Mouse (Mus musculus): ENCODE measurements at regions not wholly inside any gene's neighbourhood (a gene's known extent, or its start where the extent isn't known, plus 50 kb on each side); places are given as distances from the start of the nearest gene placed in this dataset.

- Histone ChIP-seq H3K27ac (ENCODE audit: low read length) (no peak overlapping the region), H3K4me2 (ENCODE audit: low read length) (no peak overlapping the region), H3K9me3 (ENCODE audit: control insufficient read depth, low read length) (no peaks in the 10 kb centered on the region), H3K9ac (replicated peaks; ENCODE audit: low read depth, low read length) (no peak overlapping the region), H3K4me1 (replicated peaks; ENCODE audit: control insufficient read depth, insufficient read depth, low read length) (no peaks in the 10 kb centered on the region), H3K27me3 (replicated peaks; ENCODE audit: control insufficient read depth, insufficient read depth, low read length) (no peaks in the 10 kb centered on the region), H3K4me3 (replicated peaks; ENCODE audit: low read length) (no peak overlapping the region), H3K36me3 (ENCODE audit: control insufficient read depth, insufficient read depth) (no peaks in the 10 kb centered on the region)
- no peak for ATAC-seq
- whole genome bisulfite sequencing, result 81% methylated on average over 2 of the region's 2 CpGs
Measured at GRCm38 (mm10) chr3:13242532-13242931, 1238.0 kb upstream of the Slc7a12 start.

- Histone ChIP-seq H3K4me2 (ENCODE audit: low read length) (no peak overlapping the region), H3K27me3 (replicated peaks; ENCODE audit: control insufficient read depth, insufficient read depth, low read length) (no peaks in the 10 kb centered on the region), H3K9me3 (ENCODE audit: control insufficient read depth, low read length) (no peaks in the 10 kb centered on the region), H3K4me1 (replicated peaks; ENCODE audit: control insufficient read depth, insufficient read depth, low read length) (no peaks in the 10 kb centered on the region), H3K27ac (ENCODE audit: low read length) (no peak overlapping the region), H3K9ac (replicated peaks; ENCODE audit: low read depth, low read length) (no peak overlapping the region), H3K36me3 (ENCODE audit: control insufficient read depth, insufficient read depth) (no peaks in the 10 kb centered on the region), H3K4me3 (replicated peaks; ENCODE audit: low read length) (no peak overlapping the region)
- no peak for ATAC-seq
Measured at GRCm38 (mm10) chr3:13247537-13247936, 1233.0 kb upstream of the Slc7a12 start.

DNA sequence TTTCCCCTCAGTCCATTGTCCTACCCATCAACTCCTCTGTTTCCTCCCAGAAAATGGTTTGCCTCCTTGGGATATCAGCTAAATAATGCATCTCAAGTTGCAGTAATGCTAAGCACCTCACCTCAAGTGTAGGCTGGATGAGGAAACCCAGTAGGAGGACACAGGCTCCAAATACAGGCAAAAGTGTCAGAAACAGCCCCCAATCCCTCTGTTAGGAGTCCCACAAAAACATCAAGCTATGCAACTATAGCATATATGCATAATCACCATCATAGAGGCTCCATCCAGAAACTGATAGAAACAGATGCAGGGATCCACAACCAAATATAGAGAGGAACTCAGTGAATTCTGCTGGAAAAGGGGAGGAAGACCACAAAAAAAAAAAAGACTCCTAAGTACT is 1231.7 kb upstream of the Slc7a12 start:
- Histone ChIP-seq H3K9ac (replicated peaks; ENCODE audit: low read depth, low read length) (no peak overlapping the region), H3K4me2 (ENCODE audit: low read length) (no peak overlapping the region), H3K9me3 (ENCODE audit: control insufficient read depth, low read length) (no peaks in the 10 kb centered on the region), H3K27me3 (replicated peaks; ENCODE audit: control insufficient read depth, insufficient read depth, low read length) (no peaks in the 10 kb centered on the region), H3K4me3 (replicated peaks; ENCODE audit: low read length) (no peak overlapping the region), H3K4me1 (replicated peaks; ENCODE audit: control insufficient read depth, insufficient read depth, low read length) (no peaks in the 10 kb centered on the region), H3K27ac (ENCODE audit: low read length) (no peak overlapping the region), H3K36me3 (ENCODE audit: control insufficient read depth, insufficient read depth) (no peaks in the 10 kb centered on the region)
- ATAC-seq, result no peak

- WGBS, result 88% methylated on average over 1 of the region's 1 CpGs
- no peaks in the 10 kb centered on the region for H3K27me3 ChIP-seq (replicated peaks; ENCODE audit: control insufficient read depth, insufficient read depth, low read length)
- no peaks in the 10 kb centered on the region for H3K4me1 ChIP-seq (replicated peaks; ENCODE audit: control insufficient read depth, insufficient read depth, low read length)
- H3K4me3 ChIP-seq (replicated peaks; ENCODE audit: low read length), result no peak overlapping the region
- no peak for ATAC-seq
- H3K27ac ChIP-seq (ENCODE audit: low read length), result no peak overlapping the region
- H3K4me2 ChIP-seq (ENCODE audit: low read length), result no peak overlapping the region
- no peak overlapping the region for H3K9ac ChIP-seq (replicated peaks; ENCODE audit: low read depth, low read length)
- H3K36me3 ChIP-seq (ENCODE audit: control insufficient read depth, insufficient read depth), result no peaks in the 10 kb centered on the region
- H3K9me3 ChIP-seq (ENCODE audit: control insufficient read depth, low read length), result no peaks in the 10 kb centered on the region
Measured at GRCm38 (mm10) chr3:13250721-13251120, 1229.8 kb upstream of the Slc7a12 start.

GRCm38 (mm10) chr3:13254061-13254460 is 1226.4 kb upstream of the Slc7a12 start:
- ATAC-seq, result peak; percentile 84
- Histone ChIP-seq H3K4me2 (ENCODE audit: low read length) (no peak overlapping the region), H3K27me3 (replicated peaks; ENCODE audit: control insufficient read depth, insufficient read depth, low read length) (no peaks in the 10 kb centered on the region), H3K9ac (replicated peaks; ENCODE audit: low read depth, low read length) (no peak overlapping the region), H3K9me3 (ENCODE audit: control insufficient read depth, low read length) (no peaks in the 10 kb centered on the region), H3K4me1 (replicated peaks; ENCODE audit: control insufficient read depth, insufficient read depth, low read length) (no peaks in the 10 kb centered on the region), H3K4me3 (replicated peaks; ENCODE audit: low read length) (no peak overlapping the region), H3K27ac (ENCODE audit: low read length) (no peak overlapping the region), H3K36me3 (ENCODE audit: control insufficient read depth, insufficient read depth) (no peaks in the 10 kb centered on the region)

Data from forebrain, embryonic 16.5 days (tissue).